Mouse (Mus musculus): ENCODE measurements around the gene Isy1.

GRCm38 (mm10) chr6:87774466-87774865, 64.1 kb downstream of the Isy1 start:
- TF ChIP-seq POLR2A (IDR thresholded peaks at IDR 0.05; ENCODE audit: low read depth, low read length) (no peak), CTCF (IDR thresholded peaks at IDR 0.05; ENCODE audit: extremely low read depth, insufficient read length, insufficient replicate concordance, low read depth, low read length) (no peak)
